Mouse (Mus musculus): ENCODE results near the gene Fn3krp.

Gene Fn3krp

GRCm38 (mm10) chr11:121420830-121421552 is at the start of gene Fn3krp:
Gene Fn3krp (plus strand): TSS chr11:121421401.
- peak; percentile 96 for DNase-seq (ENCODE audit: low read depth, low spot score)

- no peak for DNase-seq (ENCODE audit: low read depth, low spot score)
These were observed 47.9 kb upstream of the Fn3krp start for GRCm38 (mm10) chr11:121373305-121373704.

GRCm38 (mm10) chr11:121378644-121379043 is 42.6 kb upstream of the Fn3krp start:
- no peak for DNase-seq (ENCODE audit: low read depth, low spot score)

GRCm38 (mm10) chr11:121380294-121380693 is 40.9 kb upstream of the Fn3krp start:
- DNase-seq (ENCODE audit: low read depth, low spot score), result no peak

- DNase-seq (ENCODE audit: low read depth, low spot score), result peak; percentile 88
These were observed 33.2 kb upstream of the Fn3krp start, which contains the start of gene Rab40b for GRCm38 (mm10) chr11:121387750-121388553. Gene Rab40b (minus strand): TSS chr11:121388251.

- no peak for DNase-seq (ENCODE audit: low read depth, low spot score)
These were observed 32.7 kb upstream of the Fn3krp start for GRCm38 (mm10) chr11:121388554-121388945.

- DNase-seq (ENCODE audit: low read depth, low spot score), result no peak
These were observed 30.4 kb upstream of the Fn3krp start for GRCm38 (mm10) chr11:121390793-121391192.

- DNase-seq (ENCODE audit: low read depth, low spot score), result no peak
These were observed 28.8 kb upstream of the Fn3krp start for GRCm38 (mm10) chr11:121392405-121392804.

GRCm38 (mm10) chr11:121407366-121408155 is 13.6 kb upstream of the Fn3krp start:
- no peak for DNase-seq (ENCODE audit: low read depth, low spot score)

GRCm38 (mm10) chr11:121414762-121415161 is 6.4 kb upstream of the Fn3krp start:
- DNase-seq (ENCODE audit: low read depth, low spot score), result no peak

- no peak for DNase-seq (ENCODE audit: low read depth, low spot score)
These were observed 5.8 kb upstream of the Fn3krp start for GRCm38 (mm10) chr11:121415351-121415750.

GRCm38 (mm10) chr11:121417971-121418370 is 3.2 kb upstream of the Fn3krp start:
- no peak for DNase-seq (ENCODE audit: low read depth, low spot score)

GRCm38 (mm10) chr11:121418932-121419331 is 2.3 kb upstream of the Fn3krp start:
- DNase-seq (ENCODE audit: low read depth, low spot score), result no peak

- DNase-seq (ENCODE audit: low read depth, low spot score), result no peak
These were observed 822 bp upstream of the Fn3krp start for GRCm38 (mm10) chr11:121420379-121420778.

- DNase-seq (ENCODE audit: low read depth, low spot score), result no peak
These were observed 462 bp downstream of the Fn3krp start for GRCm38 (mm10) chr11:121421553-121422173.

- no peak for DNase-seq (ENCODE audit: low read depth, low spot score)
These were observed 12.2 kb downstream of the Fn3krp start for GRCm38 (mm10) chr11:121433397-121433796.

GRCm38 (mm10) chr11:121434156-121435155 is 13.3 kb downstream of the Fn3krp start, which contains the start of gene Fn3k:
Gene Fn3k (plus strand): TSS chr11:121434913.
- DNase-seq (ENCODE audit: low read depth, low spot score), result peak; percentile 61

- DNase-seq (ENCODE audit: low read depth, low spot score), result no peak
These were observed 16.0 kb downstream of the Fn3krp start for GRCm38 (mm10) chr11:121437236-121437635.

- no peak for DNase-seq (ENCODE audit: low read depth, low spot score)
These were observed 18.6 kb downstream of the Fn3krp start for GRCm38 (mm10) chr11:121439686-121440292.

GRCm38 (mm10) chr11:121441653-121442052 is 20.5 kb downstream of the Fn3krp start:
- DNase-seq (ENCODE audit: low read depth, low spot score), result no peak
